Mouse (Mus musculus) cerebellum, adult 8-10 months (tissue): ENCODE measurements at regions not wholly inside any gene's neighbourhood (a gene's known extent, or its start where the extent isn't known, plus 50 kb on each side); places are given as distances from the start of the nearest gene placed in this dataset.

ENCODE experiments used
- DNase-seq: peaks from one replicate; pipeline ENCODE4 v3.0.0; 2022

GRCm38 (mm10) chr7:134436917-134437316 lies 51.5 kb upstream of the D7Ertd443e start:
- DNase-seq: no peak

- DNase-seq: no peak
Observed at GRCm38 (mm10) chr7:134439281-134439680, 53.8 kb upstream of the D7Ertd443e start.

GRCm38 (mm10) chr7:134445008-134445806 lies 59.7 kb upstream of the D7Ertd443e start:
- DNase-seq: no peak

- DNase-seq: no peak
Observed at GRCm38 (mm10) chr7:134447648-134448202, 62.3 kb upstream of the D7Ertd443e start.

- no peak for DNase-seq
Observed at GRCm38 (mm10) chr7:134448831-134449230, 63.4 kb upstream of the D7Ertd443e start.

- DNase-seq: no peak
Observed at GRCm38 (mm10) chr7:134462677-134463076, 77.2 kb upstream of the D7Ertd443e start.

GRCm38 (mm10) chr7:134463380-134463779 lies 77.9 kb upstream of the D7Ertd443e start:
- DNase-seq: no peak

- no peak for DNase-seq
Observed at GRCm38 (mm10) chr7:134467216-134467615, 81.8 kb upstream of the D7Ertd443e start.

- no peak for DNase-seq
Observed at GRCm38 (mm10) chr7:134471286-134471685, 85.8 kb upstream of the D7Ertd443e start.

GRCm38 (mm10) chr7:134491326-134491725 lies 105.9 kb upstream of the D7Ertd443e start:
- DNase-seq: no peak

GRCm38 (mm10) chr7:134497219-134497618 lies 111.8 kb upstream of the D7Ertd443e start:
- DNase-seq: no peak

GRCm38 (mm10) chr7:134497870-134498269 lies 112.4 kb upstream of the D7Ertd443e start:
- no peak for DNase-seq

- no peak for DNase-seq
Observed at GRCm38 (mm10) chr7:134498716-134499115, 113.3 kb upstream of the D7Ertd443e start.

- DNase-seq: no peak
Observed at GRCm38 (mm10) chr7:134499429-134499828, 114.0 kb upstream of the D7Ertd443e start.

GRCm38 (mm10) chr7:134500210-134500609 lies 114.7 kb upstream of the D7Ertd443e start:
- DNase-seq: no peak

- no peak for DNase-seq
Observed at GRCm38 (mm10) chr7:134501079-134501478, 115.6 kb upstream of the D7Ertd443e start.

GRCm38 (mm10) chr7:134510333-134510928 lies 125.0 kb upstream of the D7Ertd443e start:
- DNase-seq: no peak

GRCm38 (mm10) chr7:134519372-134519975 lies 134.0 kb upstream of the D7Ertd443e start:
- no peak for DNase-seq

- no peak for DNase-seq
Observed at GRCm38 (mm10) chr7:134523897-134524296, 138.4 kb upstream of the D7Ertd443e start.

GRCm38 (mm10) chr7:134525041-134525440 lies 139.6 kb upstream of the D7Ertd443e start:
- no peak for DNase-seq

GRCm38 (mm10) chr7:134525461-134525860 lies 140.0 kb upstream of the D7Ertd443e start:
- no peak for DNase-seq

- no peak for DNase-seq
Observed at GRCm38 (mm10) chr7:134527351-134527750, 141.9 kb upstream of the D7Ertd443e start.

GRCm38 (mm10) chr7:134528026-134528425 lies 142.4 kb upstream of the Dock1 start:
- no peak for DNase-seq

- DNase-seq: no peak
Observed at GRCm38 (mm10) chr7:134534821-134535220, 135.6 kb upstream of the Dock1 start.
